Mouse (Mus musculus) testis, adult 2 months (tissue): ENCODE results near the gene Rab34. TPM values are rescaled to one million over a fixed set of nuclear protein-coding genes. Genes with fewer than 3 reads are reported as not detected.
A peak's percentile ranks its signal among the peaks of the same experiment; 100 is the strongest.

Experiments used
- H3K27ac ChIP-seq: fragments of 200-500 bp; 2 replicates; pipeline ENCODE4 v1.5.1; 2012; ENCODE audit warnings: low read depth, low read length; ENCODE audit not compliant: control insufficient read depth, insufficient read depth
- H3K27me3 ChIP-seq: fragments of 200-500 bp; 2 replicates; pipeline ENCODE4 v1.6.1; 2012; ENCODE audit warnings: mild to moderate bottlenecking, low read length, moderate library complexity; ENCODE audit not compliant: control insufficient read depth, insufficient read depth
- H3K36me3 ChIP-seq: fragments of 200-500 bp; 2 replicates; pipeline ENCODE4 v1.6.1; 2012; ENCODE audit warnings: mild to moderate bottlenecking, low read length; ENCODE audit not compliant: control insufficient read depth, insufficient read depth
- H3K4me1 ChIP-seq: fragments of 200-500 bp; 2 replicates; pipeline ENCODE4 v1.6.1; 2012; ENCODE audit warnings: low read length; ENCODE audit not compliant: control insufficient read depth, insufficient read depth
- H3K4me3 ChIP-seq: fragments of 200-500 bp; 2 replicates; pipeline ENCODE4 v1.5.1; 2012; ENCODE audit warnings: low read depth, mild to moderate bottlenecking, low read length, moderate library complexity, mixed read lengths; ENCODE audit not compliant: control insufficient read depth
- CTCF ChIP-seq: fragments of 200-500 bp; IDR thresholded peaks from 2 replicates; pipeline ENCODE4 v1.5.1; 2012; ENCODE audit warnings: low read depth, mild to moderate bottlenecking, inconsistent platforms, low read length, moderate library complexity; ENCODE audit not compliant: control insufficient read depth, insufficient read depth, insufficient replicate concordance
- POLR2A ChIP-seq: fragments of 200-500 bp; IDR thresholded peaks from 2 replicates; pipeline ENCODE4 v1.6.1; 2012; ENCODE audit warnings: low read depth, mild to moderate bottlenecking, inconsistent platforms, low read length, moderate library complexity; ENCODE audit not compliant: control insufficient read depth
- polyA plus RNA-seq: library from polyadenylated mRNA; depleted of rRNA; stranded (reverse); fragments of >200 nt; gene quantifications from 2 replicates; pipeline ENCODE4 v1.2.3, GENCODE M21; 2012; rRNA removed

The Rab34 gene
- polyA plus RNA-seq: 10.4 and 13.2 TPM in 2 replicates

GRCm38 (mm10) chr11:78188331-78189233, at the start of gene Rab34:
Rab34 (plus strand) TSS chr11:78188430.
- H3K36me3 ChIP-seq: no peaks in the 10 kb centered on the region
- TF ChIP-seq POLR2A (peak; percentile 43; the same call in 1 of the 2 replicates), CTCF (no peak)
- H3K27me3 ChIP-seq: no peaks in the 10 kb centered on the region
- H3K4me3 ChIP-seq: peak within 1 kb of the TSS; percentile 82
- peaks cover 6% of the 10 kb centered on the region for H3K4me1 ChIP-seq
- H3K27ac ChIP-seq: peak within 1 kb of the TSS; percentile 81

DNA sequence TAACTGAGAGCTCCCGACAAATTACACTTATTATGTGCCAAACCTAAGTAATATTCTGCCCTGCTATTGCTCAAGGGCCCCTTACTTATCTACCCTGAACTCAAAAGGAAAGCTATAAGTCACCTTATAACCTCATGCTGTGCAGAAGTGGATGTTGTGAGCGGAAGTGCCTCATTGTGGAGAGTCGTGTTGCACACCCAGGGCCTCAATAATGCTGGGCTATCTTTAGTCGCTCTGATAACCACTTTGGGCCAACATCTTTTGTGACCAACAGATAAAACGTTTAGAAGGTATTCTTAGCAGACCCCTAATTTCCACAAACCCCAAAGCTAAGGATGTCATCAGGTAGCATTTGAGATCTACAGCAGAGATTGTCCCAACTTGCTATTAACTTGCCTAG, 47.6 kb upstream of the Rab34 start:
- Histone ChIP-seq H3K27ac (no peak overlapping the region), H3K4me1 (no peaks in the 10 kb centered on the region; the same call in 1 of the 2 replicates), H3K4me3 (no peak overlapping the region), H3K36me3 (no peaks in the 10 kb centered on the region), H3K27me3 (no peaks in the 10 kb centered on the region)
- TF ChIP-seq POLR2A: no peak
- no peak for TF ChIP-seq CTCF

DNA sequence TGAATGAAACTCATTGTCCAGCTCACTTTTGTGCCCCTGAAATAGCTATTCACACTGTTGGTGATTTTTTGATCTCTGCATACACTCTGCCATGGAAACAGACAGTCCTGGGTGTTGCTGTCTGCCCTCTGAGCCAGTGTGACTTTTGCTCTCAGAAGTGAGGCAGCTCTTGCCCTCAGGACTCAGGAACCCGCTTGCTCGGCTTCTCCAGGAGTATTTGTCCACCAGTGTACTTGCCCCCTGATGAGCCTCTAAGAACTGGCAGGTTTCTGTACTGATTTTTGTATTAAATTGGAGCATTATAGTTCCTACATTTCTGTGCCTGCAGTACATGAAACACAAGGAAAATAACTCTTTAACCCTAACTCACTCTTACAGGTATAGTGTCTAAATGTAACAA, 44.7 kb upstream of the Rab34 start:
- Histone ChIP-seq H3K4me3 (no peak overlapping the region), H3K27me3 (no peaks in the 10 kb centered on the region), H3K27ac (no peak overlapping the region), H3K4me1 (no peaks in the 10 kb centered on the region), H3K36me3 (no peaks in the 10 kb centered on the region)
- no peak for TF ChIP-seq POLR2A
- TF ChIP-seq CTCF: no peak

DNA sequence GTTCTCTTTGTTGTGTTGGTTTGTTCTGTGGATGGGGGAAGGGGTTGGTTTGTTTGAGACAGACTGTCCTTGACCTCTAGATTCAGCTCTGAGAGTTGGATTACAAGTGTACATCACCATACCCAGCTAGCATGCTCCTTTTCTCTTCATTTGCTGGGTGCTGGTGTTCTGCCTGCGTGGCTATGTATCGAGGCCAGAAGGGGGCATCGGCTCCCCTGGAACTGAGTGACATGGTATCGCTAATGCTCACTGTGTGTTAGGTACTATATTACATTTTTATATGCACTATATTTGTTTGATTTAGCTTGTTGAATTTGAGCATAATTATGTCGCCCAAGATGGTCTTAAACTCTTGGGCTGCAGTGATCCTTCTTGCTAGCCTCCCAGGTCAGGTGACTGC, 42.1 kb upstream of the Rab34 start:
- H3K36me3 ChIP-seq: no peaks in the 10 kb centered on the region
- H3K27ac ChIP-seq: no peak overlapping the region
- no peaks in the 10 kb centered on the region for H3K27me3 ChIP-seq
- TF ChIP-seq CTCF (no peak), POLR2A (no peak)
- H3K4me3 ChIP-seq: no peak overlapping the region
- no peaks in the 10 kb centered on the region for H3K4me1 ChIP-seq

- no peaks in the 10 kb centered on the region for H3K4me1 ChIP-seq
- no peak overlapping the region for H3K27ac ChIP-seq
- H3K36me3 ChIP-seq: no peaks in the 10 kb centered on the region
- no peak overlapping the region for H3K4me3 ChIP-seq
- no peaks in the 10 kb centered on the region for H3K27me3 ChIP-seq
- TF ChIP-seq CTCF (no peak), POLR2A (no peak)
Observed at GRCm38 (mm10) chr11:78146707-78147543, 41.3 kb upstream of the Rab34 start.

GRCm38 (mm10) chr11:78151161-78151560, 37.1 kb upstream of the Rab34 start:
- H3K27ac ChIP-seq: no peak overlapping the region
- no peaks in the 10 kb centered on the region for H3K27me3 ChIP-seq
- H3K4me1 ChIP-seq: no peaks in the 10 kb centered on the region; the same call in 1 of the 2 replicates
- TF ChIP-seq POLR2A (no peak), CTCF (peak; percentile 41; the same call in 1 of the 2 replicates)
- no peaks in the 10 kb centered on the region for H3K36me3 ChIP-seq
- H3K4me3 ChIP-seq: no peak overlapping the region
